Mouse (Mus musculus) spleen, adult 12 weeks (tissue): ENCODE data around the gene Ppm1n.

Source experiments
- DNase-seq: peaks from one replicate; pipeline ENCODE4 v3.0.0; 2022; ENCODE audit warnings: low spot score

The Ppm1n gene

DNA sequence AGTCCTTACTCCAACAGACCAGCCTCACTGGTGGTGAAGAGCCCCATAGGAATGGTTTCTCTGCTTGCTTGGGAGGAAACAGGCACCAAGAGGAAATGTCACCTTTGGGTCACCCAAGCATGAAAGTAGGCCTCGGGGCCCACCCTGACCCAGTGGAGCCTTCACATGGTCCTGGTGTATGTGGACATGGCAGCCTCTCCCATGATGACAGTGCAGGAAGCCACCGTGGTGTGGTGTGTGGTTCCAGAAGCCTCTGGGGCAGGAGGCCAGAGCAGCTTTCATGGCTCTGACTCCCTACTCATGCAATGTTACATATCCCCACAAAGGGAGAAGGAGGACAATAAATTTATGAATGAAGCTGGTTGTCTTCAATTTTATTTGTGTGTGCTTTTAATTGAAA is 32.4 kb downstream of the Ppm1n start:
- no peak for DNase-seq

DNA sequence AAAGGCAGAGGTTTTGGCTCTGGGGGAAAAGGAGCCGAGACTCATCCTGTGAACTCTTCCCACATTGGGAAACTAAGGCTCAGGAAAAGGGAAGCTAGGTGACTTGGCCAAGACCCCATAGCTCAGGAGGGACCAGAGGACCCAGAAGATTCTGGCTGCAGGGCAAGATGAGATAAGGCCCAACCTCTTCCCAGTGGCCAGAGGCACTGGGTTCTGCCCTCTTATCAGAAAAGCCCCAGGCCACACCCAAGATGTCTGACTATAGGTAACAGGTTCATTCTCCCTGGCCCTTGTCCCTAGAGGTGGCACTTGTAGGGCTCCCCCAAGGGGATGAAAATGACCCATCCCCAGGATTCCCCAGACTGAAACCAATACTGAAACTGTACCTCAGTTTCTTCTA is 33.0 kb downstream of the Ppm1n start:
- DNase-seq: no peak

DNA sequence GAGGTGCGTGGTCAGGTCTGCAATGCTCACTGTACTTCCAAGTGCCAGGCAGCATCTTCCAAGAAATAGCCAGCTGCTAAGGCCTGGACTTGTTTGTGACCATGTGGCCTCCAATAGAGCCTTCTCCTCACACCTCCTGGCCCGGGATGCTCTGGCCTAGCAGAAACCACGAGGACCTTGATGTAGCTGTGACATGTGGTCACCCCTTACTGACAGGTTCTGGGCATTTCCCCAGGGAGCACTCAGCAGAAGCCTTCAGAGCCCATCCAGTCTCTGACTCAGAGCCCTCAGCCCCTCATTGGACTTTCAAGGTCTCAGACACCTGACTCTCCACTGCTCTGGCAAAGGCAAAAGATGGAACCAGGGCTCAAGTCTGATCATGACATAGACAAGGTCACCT is 34.8 kb downstream of the Ppm1n start:
- DNase-seq: no peak

DNA sequence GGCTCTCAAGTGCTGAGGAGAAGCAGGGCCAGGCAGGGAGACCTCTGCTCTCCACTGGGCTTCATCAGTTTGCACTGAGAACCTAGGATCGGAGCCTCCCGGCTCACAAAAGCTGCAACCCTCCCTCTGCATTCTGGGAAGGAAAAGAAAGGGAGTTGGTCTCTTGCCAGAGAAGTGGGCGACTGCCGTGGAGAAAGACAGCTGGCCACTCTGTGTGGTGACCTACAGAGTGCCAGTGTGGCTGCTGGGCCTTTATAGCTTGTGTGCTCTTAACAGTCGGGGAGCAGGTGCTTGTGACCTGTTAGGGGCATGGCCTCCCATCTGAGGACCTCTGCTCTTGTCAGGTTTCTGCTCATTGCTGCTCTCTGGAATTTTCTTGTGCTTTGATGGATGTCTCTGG is 36.0 kb downstream of the Ppm1n start:
- DNase-seq: no peak

DNA sequence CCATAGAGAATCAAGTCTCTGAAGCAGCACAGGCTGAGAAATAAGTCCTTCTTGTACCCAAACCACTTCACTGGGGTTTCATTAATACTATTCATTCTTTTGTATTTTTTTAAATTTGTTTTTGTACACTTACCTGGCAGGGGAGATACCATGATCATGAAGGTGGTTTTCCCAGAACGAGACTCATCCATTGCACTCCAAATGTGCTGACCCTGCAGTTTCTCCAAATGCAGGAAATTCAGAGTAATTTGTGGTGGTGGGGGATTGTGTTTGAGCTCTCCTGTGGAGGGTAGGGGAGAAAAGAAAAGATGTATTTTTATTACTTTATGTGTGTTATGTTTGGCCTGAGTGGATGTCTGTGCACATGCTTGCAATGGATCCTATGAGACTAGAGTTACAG is 37.9 kb downstream of the Ppm1n start:
- DNase-seq: no peak

DNA sequence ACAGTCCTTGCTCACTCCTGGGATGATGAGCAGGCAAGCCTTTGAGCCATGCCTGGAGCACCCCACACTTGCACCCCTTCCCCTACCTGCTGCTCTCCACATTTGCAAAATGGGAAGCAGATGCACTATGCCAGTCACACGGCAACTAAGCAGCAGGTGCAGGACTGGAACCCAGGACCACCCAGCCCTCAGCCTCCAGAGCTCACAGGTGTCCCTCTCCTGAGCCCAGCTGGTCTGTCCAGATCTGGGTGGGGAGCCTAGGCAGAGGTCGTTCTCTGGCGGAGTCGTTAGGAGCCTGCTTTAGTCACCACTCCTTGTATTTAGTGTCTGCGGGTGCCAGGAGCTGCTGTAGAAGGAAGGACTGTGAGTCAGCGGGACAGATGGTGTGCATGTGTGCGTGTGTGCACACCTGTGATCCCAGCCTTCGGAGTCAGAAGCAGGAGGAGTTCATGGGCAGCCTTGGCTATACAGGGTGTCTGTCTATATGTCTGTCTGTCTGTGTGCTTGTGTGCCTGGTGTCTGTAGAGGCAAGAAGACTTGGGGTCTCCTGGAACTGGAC is 38.9 kb downstream of the Ppm1n start:
- no peak for DNase-seq

DNA sequence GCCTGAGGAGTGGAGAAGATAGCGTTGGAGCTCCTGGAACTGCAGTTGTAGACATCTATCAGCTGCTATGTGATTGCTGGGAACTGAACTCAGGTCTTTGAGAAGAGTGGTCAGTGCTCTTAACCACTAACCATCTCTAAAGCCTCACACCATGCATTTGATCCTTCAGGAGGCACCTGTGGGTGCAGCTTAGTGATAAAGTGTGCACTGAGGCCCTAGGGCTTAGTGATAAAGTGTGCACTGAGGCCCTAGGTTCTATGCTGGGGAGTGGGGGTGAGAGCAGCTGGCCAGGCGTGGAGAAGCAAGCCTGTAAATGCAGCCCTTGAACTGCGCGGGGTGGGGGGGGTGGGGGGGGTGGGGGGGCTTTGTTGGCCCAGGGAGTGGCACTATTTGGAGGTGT is 39.9 kb downstream of the Ppm1n start:
- no peak for DNase-seq

DNA sequence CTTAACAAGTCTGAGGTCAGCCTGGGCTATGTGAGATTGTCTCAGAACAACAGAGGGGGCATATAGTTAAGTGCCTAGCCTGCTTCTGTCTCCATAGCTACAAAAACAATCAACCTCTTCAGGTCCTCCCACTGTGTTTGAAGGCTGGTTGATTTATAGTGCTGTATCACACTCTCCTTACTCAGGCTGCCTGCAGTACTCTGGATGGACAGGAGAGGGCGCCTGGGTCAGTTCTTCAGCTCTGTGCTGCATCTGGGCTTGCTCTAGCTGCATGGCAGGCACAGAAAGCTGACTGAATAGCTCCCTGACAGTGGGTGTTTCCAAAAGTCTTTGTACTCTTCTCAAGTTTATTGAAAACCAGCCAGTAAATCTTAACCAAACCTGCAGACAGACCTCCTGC is 40.4 kb downstream of the Ppm1n start:
- peak; percentile 67 for DNase-seq

DNA sequence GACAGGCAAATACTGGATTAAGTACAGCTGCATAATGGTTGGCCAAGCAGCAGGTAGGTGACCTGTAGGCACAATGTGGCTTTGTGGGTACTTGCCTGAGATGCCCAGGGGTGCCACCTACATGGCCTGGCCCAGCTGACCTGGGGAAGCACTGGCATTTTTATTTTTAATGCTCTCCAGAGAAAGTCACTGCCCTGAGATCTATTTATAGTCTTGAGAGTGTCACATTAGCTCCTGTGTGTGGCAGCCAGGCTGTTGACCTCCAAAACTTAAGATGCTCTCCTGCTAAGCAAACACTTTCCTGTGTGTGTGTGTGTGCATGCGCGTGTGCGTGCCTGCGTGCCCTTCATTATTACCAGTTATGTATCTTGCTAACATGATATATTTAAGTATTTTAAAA is 41.5 kb downstream of the Ppm1n start:
- DNase-seq: no peak

DNA sequence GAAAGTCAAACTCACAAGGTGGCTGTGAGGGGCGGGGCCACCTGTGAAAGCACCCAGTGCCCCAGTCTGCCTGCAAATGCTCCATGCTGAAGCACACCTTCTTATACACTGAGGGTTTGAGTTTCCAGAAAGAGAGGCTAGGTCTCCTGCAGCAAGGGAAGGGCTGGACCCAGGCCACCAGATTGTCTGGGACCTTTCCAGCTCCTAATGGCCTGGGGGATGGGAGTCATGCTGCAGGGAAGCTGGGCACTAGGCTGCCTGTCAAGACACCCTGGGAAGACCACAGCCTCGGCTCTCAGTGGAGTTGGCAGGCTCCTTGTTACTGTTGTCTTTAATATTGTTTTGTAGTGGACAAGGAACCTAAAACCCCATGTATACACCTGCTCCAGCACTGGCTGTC is 43.5 kb downstream of the Ppm1n start:
- DNase-seq: no peak

DNA sequence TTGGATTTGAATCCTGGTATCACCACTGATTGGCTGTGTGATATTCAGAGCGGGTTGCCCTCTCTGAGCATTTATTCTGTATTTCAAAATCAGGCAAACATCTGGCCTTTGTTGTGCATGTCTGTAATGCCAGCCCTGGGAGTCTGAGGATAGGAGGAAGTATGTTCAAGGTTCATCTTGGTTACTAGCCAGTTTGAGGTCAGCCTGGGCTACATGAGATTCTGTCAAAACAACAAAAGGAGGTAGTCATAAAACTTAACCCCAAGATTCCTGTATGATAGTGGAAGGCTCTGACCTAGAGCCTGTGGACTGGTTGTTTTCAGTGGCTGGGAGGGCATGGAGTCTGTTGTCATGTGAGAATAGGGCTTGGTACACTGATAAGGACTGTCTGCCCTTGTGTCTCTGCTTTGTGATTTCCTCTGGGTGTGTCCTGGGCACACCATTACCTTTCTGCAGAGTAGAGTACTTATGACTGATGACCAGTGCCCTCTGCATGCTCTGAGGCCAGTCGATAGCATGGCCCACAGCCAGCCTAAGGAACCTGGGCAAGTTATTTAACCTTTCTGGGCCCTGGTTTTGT is 44.7 kb downstream of the Ppm1n start:
- DNase-seq: no peak

DNA sequence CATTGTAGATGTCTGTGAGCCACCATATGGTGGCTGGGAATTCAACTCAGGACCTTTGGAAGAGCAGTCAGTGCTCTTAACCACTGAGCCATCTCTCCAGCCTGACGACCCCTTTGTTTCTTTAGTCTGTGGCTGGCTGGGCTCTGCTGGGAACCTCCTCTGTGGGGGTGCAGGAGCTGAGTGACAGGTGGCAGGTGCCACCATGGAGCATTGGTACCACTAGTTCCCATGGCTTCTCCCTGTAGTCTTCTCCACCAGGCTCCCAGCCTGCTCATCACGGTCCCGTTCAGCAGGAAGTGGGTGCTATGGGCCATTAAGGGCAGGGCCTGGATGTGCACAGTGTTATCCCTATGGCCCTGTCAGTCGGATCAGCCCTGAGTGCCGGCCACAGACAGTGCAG is 45.2 kb downstream of the Ppm1n start:
- no peak for DNase-seq

DNA sequence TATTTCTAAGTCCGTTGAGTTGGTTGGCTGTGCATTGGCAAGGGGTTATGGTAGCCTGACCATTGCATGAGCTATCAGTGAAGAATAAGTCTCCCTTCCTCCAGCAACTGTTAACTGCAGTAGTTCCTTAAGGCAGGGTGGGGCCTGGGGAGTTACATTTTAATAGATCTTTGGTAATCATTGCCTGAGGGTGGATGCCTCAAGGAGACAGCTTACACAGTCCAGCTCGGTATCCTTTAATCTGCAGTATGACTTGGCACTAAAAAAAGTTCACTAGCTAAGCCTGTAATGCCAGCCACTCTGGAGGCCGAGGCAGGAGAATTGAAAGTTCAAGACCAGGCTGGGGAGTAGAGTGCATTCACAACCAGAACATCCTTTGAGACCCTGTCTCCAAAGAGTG is 48.0 kb downstream of the Ppm1n start:
- DNase-seq: no peak

DNA sequence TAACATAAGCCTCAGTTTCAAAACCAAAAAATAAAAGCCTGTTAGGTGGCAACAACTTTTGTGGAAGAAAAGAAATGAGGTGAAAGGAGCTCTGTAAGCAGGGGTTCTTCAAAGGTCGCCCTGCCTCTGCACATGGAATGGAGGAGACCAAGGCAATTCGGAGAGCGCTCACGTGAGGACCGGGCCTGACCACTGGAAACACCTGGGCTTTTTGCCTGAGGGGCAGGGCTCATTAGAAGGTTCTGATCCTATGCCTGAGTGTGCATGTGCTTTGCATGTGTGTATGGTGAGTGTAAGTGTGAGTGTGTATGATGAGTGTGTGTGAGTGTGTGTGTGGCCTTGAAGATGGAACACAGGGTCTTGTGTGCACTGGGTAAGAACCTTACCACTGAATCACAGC is 49.0 kb downstream of the Ppm1n start:
- no peak for DNase-seq

DNA sequence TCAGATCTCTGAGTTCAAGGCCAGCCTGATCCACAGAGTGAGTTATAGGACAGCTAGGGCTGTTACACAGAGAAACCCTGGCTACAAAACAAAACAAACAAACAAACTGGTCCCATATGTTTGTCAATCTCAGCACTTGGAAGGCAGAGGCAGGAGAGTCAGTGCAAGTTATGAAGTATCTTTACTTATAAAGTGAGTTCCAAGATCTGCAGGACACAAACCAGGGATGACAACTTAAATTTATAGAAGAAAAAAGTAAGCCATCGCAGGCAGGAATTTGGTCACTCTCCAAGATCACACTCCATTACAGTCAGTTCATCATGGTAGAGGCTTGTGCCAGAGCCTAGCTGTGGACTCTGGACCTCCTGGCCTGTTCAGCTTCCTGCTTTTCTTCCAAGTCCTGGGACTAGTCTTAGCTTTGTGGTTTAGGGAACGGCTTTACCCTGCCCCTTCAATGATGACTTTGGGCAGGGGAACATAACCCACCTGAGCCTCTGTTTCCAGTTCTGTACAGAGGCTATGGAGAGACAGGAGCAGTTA is 49.8 kb downstream of the Ppm1n start:
- no peak for DNase-seq

DNA sequence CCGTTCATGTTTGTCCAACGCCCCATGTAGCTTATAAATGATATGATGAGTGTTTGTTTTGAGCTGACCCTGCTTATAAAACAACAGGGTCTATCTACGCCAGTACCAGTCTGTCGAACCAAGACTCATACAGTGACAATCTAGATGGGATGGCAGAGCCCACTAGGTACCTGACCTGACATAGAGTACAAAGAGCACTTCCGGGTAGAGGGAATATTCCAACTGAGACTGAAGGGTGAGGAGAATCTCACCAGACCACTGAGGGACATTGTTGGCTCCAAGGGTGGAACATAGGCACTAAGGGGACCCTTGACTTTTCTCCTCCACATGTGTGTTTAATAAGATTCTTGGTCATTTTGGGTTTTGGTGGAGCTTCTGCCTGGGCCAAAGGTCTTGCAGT is 50.5 kb downstream of the Ppm1n start:
- no peak for DNase-seq

DNA sequence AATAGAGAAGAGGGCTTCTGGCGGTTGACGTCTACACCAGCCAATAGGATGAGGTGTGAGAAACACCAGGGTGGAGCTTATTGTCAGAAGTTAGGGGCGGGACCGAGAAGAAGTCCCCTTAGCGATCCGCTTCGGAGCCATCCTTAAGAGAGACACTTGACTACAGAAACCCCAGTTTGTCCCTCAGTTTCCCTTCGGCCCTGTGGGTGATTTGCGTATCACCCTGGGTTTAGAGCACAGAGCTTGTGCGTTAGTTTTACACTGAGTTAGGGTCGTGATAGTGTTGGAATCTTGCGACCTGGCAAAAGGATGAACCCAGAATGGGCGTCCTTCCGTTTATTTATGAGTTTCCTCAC is 51.1 kb downstream of the Ppm1n start:
- no peak for DNase-seq

DNA sequence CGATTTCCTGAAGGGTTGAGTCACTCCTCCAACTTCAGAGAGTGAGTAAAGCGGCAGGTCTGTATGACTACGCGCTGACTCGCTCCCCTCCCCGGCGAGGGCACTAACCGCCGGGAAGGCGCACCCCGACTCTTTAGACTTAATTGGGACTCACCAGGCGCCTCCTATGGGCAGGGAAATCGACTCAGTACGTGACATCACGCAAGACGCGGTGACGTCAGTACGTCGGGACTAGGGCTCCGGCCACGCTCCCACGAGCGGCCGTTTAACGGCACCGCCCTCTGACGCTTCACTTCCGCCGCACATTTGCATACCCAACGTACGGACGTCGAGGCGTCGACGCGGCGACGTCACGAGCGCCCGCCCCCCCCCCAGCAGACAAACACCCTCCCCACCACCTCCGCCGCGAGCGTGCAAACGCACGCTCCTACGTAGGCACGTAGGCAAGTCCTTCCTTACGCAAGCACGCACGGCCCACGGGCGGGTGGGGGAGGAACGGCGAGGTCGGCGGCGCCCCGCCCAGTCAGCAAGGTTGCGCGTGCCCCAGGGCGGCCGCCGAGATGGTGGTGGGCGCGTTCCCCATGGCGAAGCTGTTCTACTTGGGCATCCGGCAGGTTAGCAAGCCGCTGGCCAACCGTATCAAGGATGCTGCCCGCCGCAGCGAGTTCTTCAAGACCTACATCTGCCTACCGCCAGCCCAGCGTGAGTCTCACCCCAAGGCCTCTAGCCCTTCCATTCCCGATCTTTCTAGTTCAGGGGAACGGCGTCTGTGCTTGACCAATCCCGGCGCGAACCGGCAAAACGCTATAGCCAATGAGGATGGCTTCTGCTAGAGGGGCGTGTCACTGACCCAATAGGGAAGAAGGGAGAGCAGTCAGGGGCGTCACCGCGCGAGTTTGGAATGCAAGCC is 51.7 kb downstream of the Ppm1n start, which contains the start of gene Opa3:
Gene Opa3 (plus strand): TSS at position 452 of the 910 bp plus-strand sequence.
- peak; percentile 94 for DNase-seq

DNA sequence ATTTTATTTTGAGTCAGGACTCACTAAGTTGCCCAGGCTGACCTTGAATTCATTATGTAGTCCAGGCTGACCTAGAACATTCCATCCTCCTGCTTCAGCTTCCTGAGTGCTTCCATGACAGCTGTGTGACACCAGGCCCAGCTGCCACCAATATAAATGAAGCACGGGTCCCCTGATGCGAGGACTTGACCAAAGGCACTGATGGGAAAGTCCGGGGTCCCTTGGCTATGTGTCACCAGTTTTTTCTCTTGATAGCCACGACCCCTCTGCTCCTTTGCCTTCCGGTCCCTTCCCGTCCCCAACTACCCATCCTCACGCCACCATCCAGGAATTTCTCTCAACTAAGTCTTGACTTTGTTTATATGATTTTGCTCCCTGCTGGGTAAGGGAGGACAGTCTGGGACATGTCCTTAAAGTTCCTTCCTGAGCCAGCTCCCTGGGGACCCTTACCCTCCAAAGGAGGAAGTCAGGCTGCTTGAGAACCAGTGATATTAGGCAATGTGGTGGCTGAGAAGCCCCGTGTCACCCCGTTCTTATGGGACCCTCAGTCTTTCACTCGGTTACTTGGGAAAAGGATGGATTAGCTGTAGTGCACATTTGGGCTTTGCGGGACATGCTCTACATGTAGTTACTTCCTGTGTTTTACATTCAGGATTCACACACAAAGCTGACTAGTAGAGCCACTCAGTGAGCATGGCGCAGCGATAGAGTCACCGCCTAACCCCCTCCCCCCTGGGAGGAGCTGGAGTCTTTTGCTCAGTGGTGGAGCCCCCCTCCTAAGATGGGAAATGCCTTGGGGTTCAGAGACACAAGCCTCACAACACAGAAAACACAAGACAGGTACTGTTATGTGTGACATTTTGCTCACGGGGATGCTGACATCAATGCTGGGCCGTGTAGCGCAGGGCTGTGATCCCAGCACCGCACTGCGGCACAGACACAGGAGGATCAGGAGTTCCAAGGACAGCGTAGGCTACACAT is 52.8 kb downstream of the Ppm1n start:
- DNase-seq: no peak
